Mouse (Mus musculus) R1 (cell line): ENCODE measurements at regions not wholly inside any gene's neighbourhood (a gene's known extent, or its start where the extent isn't known, plus 50 kb on each side); places are given as distances from the start of the nearest gene placed in this dataset.

ENCODE experiments used
- DNase-seq: peaks from one replicate; pipeline ENCODE4 v3.0.0-alpha.2; 2018; ENCODE audit warnings: low read depth, low spot score

GRCm38 (mm10) chr3:50813760-50814400 lies 370.5 kb upstream of the Slc7a11 start:
- DNase-seq, result no peak

- DNase-seq, result no peak
Measured at GRCm38 (mm10) chr3:50815716-50816115, 372.3 kb upstream of the Slc7a11 start.

- no peak for DNase-seq
Measured at GRCm38 (mm10) chr3:50816479-50816878, 373.1 kb upstream of the Slc7a11 start.

- DNase-seq, result no peak
Measured at GRCm38 (mm10) chr3:50817361-50817760, 373.9 kb upstream of the Slc7a11 start.

GRCm38 (mm10) chr3:50820776-50821175 lies 377.4 kb upstream of the Slc7a11 start:
- no peak for DNase-seq

GRCm38 (mm10) chr3:50825534-50826423 lies 382.4 kb upstream of the Slc7a11 start:
- DNase-seq, result no peak

GRCm38 (mm10) chr3:50826424-50826819 lies 383.0 kb upstream of the Slc7a11 start:
- no peak for DNase-seq

- DNase-seq, result no peak
Measured at GRCm38 (mm10) chr3:50829211-50829610, 385.8 kb upstream of the Slc7a11 start.

GRCm38 (mm10) chr3:50830446-50830845 lies 387.0 kb upstream of the Slc7a11 start:
- no peak for DNase-seq

GRCm38 (mm10) chr3:50830926-50831325 lies 387.5 kb upstream of the Slc7a11 start:
- DNase-seq, result no peak

GRCm38 (mm10) chr3:50842216-50842615 lies 382.0 kb upstream of the Noct start:
- DNase-seq, result no peak

- no peak for DNase-seq
Measured at GRCm38 (mm10) chr3:50844835-50845301, 379.4 kb upstream of the Noct start.

- no peak for DNase-seq
Measured at GRCm38 (mm10) chr3:50845311-50845710, 378.9 kb upstream of the Noct start.

- no peak for DNase-seq
Measured at GRCm38 (mm10) chr3:50848528-50848927, 375.7 kb upstream of the Noct start.

GRCm38 (mm10) chr3:50851083-50851637 lies 373.1 kb upstream of the Noct start:
- no peak for DNase-seq

- no peak for DNase-seq
Measured at GRCm38 (mm10) chr3:50867105-50867504, 357.1 kb upstream of the Noct start.

GRCm38 (mm10) chr3:50869211-50869610 lies 355.0 kb upstream of the Noct start:
- no peak for DNase-seq

GRCm38 (mm10) chr3:50879050-50879449 lies 345.2 kb upstream of the Noct start:
- no peak for DNase-seq

GRCm38 (mm10) chr3:50879595-50879994 lies 344.7 kb upstream of the Noct start:
- DNase-seq, result no peak

- peak; percentile 70 for DNase-seq
Measured at GRCm38 (mm10) chr3:50881437-50882248, 342.6 kb upstream of the Noct start.

GRCm38 (mm10) chr3:50882249-50882733 lies 342.0 kb upstream of the Noct start:
- peak; percentile 75 for DNase-seq
